28 mouse cellular contexts compared by ENCODE assay signal in the genomic region with DNA sequence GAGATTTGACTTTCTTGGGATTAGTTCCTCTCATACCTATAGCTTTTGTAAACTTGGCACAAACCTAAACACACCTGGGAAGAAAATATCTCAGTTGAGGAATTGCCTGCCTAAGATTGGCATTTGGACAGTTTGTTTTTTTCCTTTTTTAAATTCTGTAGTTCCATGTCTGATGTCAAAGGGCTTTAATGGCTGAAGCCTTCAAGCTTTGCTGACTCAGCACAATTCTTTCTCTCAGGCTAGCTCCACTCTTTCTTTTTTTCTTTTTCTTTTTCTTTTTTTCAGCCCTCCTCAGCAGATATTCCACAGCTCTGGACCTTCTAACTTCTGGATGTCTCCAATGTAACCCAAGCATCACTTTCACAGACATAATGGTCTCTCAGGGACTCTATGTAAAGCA.
"Had no signal": no experiment of that assay in that cellular context is flagged by ENCODE, and none has a peak within 500 bp of the region (broad histone marks: within the 10 kb centered on the region; RNA-seq: fewer than 3 reads in every experiment).

No protein-coding gene starts in this region.

- H3K36me3 ChIP-seq: limb, embryonic 10.5 days; limb, embryonic 12.5 days; limb, embryonic 13.5 days; limb, embryonic 15.5 days; liver, embryonic 12.5 days; liver, embryonic 13.5 days; liver, embryonic 15.5 days; lung, embryonic 15.5 days; midbrain, embryonic 10.5 days; midbrain, embryonic 12.5 days; midbrain, embryonic 13.5 days; midbrain, embryonic 15.5 days had no signal

- H3K9ac ChIP-seq: limb, embryonic 12.5 days; limb, embryonic 13.5 days; limb, embryonic 15.5 days; liver, embryonic 12.5 days; liver, embryonic 13.5 days; liver, embryonic 14.5 days; liver, embryonic 15.5 days; liver, postnatal 0 days; lung, embryonic 14.5 days; lung, embryonic 15.5 days; midbrain, embryonic 12.5 days; midbrain, embryonic 13.5 days; midbrain, embryonic 15.5 days had no signal

- H3K27ac ChIP-seq: limb, embryonic 10.5 days; limb, embryonic 12.5 days; limb, embryonic 13.5 days; limb, embryonic 15.5 days; liver, embryonic 12.5 days; liver, embryonic 13.5 days; liver, embryonic 14.5 days; liver, embryonic 15.5 days; lung, embryonic 15.5 days; macrophage; midbrain, embryonic 10.5 days; midbrain, embryonic 12.5 days; midbrain, embryonic 13.5 days; midbrain, embryonic 15.5 days had no signal

- DNase-seq: left cerebral cortex, postnatal 4 days; liver; liver, embryonic 13.5 days; liver, postnatal 0 days; lung, adult 18-20 months; lung, adult 2 months; lung, embryonic 14.5 days; lung, postnatal 14 days; lung, postnatal 36 days; lung, postnatal 4 days; midbrain, embryonic 14.5 days had no signal

- H3K4me2 ChIP-seq: limb, embryonic 12.5 days; limb, embryonic 13.5 days; limb, embryonic 15.5 days; liver, embryonic 11.5 days; liver, embryonic 12.5 days; liver, embryonic 13.5 days; liver, embryonic 15.5 days; lung, embryonic 14.5 days; lung, embryonic 15.5 days; midbrain, embryonic 11.5 days; midbrain, embryonic 12.5 days; midbrain, embryonic 13.5 days; midbrain, embryonic 15.5 days had no signal

- H3K4me3 ChIP-seq: limb, embryonic 10.5 days; limb, embryonic 12.5 days; limb, embryonic 13.5 days; limb, embryonic 15.5 days; liver, embryonic 12.5 days; liver, embryonic 13.5 days; liver, embryonic 15.5 days; lung, embryonic 15.5 days; megakaryocyte, embryonic 14.5 days; midbrain, embryonic 10.5 days; midbrain, embryonic 12.5 days; midbrain, embryonic 13.5 days; midbrain, embryonic 15.5 days; myocyte had no signal

- H3K9me3 ChIP-seq: limb, embryonic 10.5 days; limb, embryonic 12.5 days; limb, embryonic 13.5 days; limb, embryonic 15.5 days; liver, embryonic 12.5 days; liver, embryonic 13.5 days; liver, embryonic 15.5 days; lung, embryonic 15.5 days; megakaryocyte, embryonic 14.5 days; midbrain, embryonic 10.5 days; midbrain, embryonic 12.5 days; midbrain, embryonic 13.5 days; midbrain, embryonic 15.5 days had no signal

- H3K27me3 ChIP-seq: limb, embryonic 12.5 days; limb, embryonic 13.5 days; limb, embryonic 15.5 days; liver, embryonic 12.5 days; liver, embryonic 13.5 days; liver, embryonic 15.5 days; lung, embryonic 15.5 days; megakaryocyte, embryonic 14.5 days; midbrain, embryonic 12.5 days; midbrain, embryonic 13.5 days; midbrain, embryonic 15.5 days had no signal

- H3K4me1 ChIP-seq: limb, embryonic 10.5 days; limb, embryonic 12.5 days; limb, embryonic 13.5 days; limb, embryonic 15.5 days; liver, embryonic 12.5 days; liver, embryonic 13.5 days; liver, embryonic 15.5 days; lung, embryonic 15.5 days; megakaryocyte, embryonic 14.5 days; midbrain, embryonic 10.5 days; midbrain, embryonic 12.5 days; midbrain, embryonic 13.5 days; midbrain, embryonic 15.5 days had no signal
